Mouse (Mus musculus): ENCODE measurements around the gene Olfr370.

GRCm38 (mm10) chr8:83590488-83591023 lies 55.0 kb downstream of the Olfr370 start:
- TF ChIP-seq POLR2A (IDR thresholded peaks at IDR 0.05; ENCODE audit: low read depth, low read length) (no peak), CTCF (IDR thresholded peaks at IDR 0.05; ENCODE audit: extremely low read depth, insufficient read length, insufficient replicate concordance, low read depth, low read length) (no peak)
